Mouse (Mus musculus) embryonic facial prominence, embryonic 15.5 days (tissue): ENCODE measurements around the gene Ms4a1. TPM values are rescaled to one million over a fixed set of nuclear protein-coding genes. Genes with fewer than 3 reads are reported as not detected.
A peak's percentile ranks its signal among the peaks of the same experiment; 100 is the strongest.
"Not testable (repeated sequence)": the region's sequence is repeated elsewhere in the genome, so short reads cannot be mapped to it uniquely, and the experiment has no call there.

Experiments used
- ATAC-seq: fragments of 200-750 bp; cut with Nextera tagmentation; 2 replicates; pipeline ENCODE4 v1.8.0; 2017; ENCODE audit warnings: low read depth, moderate TSS enrichment; ENCODE audit not compliant: insufficient number of reproducible peaks, low FRiP score, low TSS enrichment
- H3K27ac ChIP-seq: fragments of 300-500 bp; sonication (generic); replicated peaks from 2 replicates; pipeline ENCODE4 v1.5.1; 2015; ENCODE audit warnings: mild to moderate bottlenecking, inconsistent platforms
- H3K27me3 ChIP-seq: fragments of 300-500 bp; sonication (generic); 2 replicates; pipeline ENCODE4 v1.6.1; 2015; ENCODE audit warnings: inconsistent platforms
- H3K36me3 ChIP-seq: fragments of 300-500 bp; sonication (generic); 2 replicates; pipeline ENCODE4 v1.6.1; 2015; ENCODE audit warnings: mild to moderate bottlenecking, inconsistent platforms
- H3K4me1 ChIP-seq: fragments of 300-500 bp; sonication (generic); 2 replicates; pipeline ENCODE4 v1.6.1; 2015; ENCODE audit warnings: inconsistent platforms
- H3K4me2 ChIP-seq: fragments of 300-500 bp; sonication (generic); replicated peaks from 2 replicates; pipeline ENCODE4 v1.6.1; 2015; ENCODE audit warnings: mild to moderate bottlenecking, inconsistent platforms
- H3K4me3 ChIP-seq: fragments of 300-500 bp; sonication (generic); replicated peaks from 2 replicates; pipeline ENCODE4 v1.5.1; 2015; ENCODE audit warnings: mild to moderate bottlenecking, inconsistent platforms
- H3K9ac ChIP-seq: fragments of 300-500 bp; sonication (generic); 2 replicates; pipeline ENCODE4 v1.6.1; 2015; ENCODE audit warnings: inconsistent platforms
- H3K9me3 ChIP-seq: fragments of 300-500 bp; sonication (generic); replicated peaks from 2 replicates; pipeline ENCODE4 v1.6.1; 2016; ENCODE audit warnings: inconsistent platforms
- WGBS: fragments of 180-500 bp; shearing (Covaris S2); methylation state at CpG from one replicate; pipeline ENCODE4 v1.1.7; 2015; 5-methylcytosine and 5-hydroxymethylcytosine counted together
- polyA plus RNA-seq: library from polyadenylated mRNA; unstranded; fragments of >200 nt; fragmentation: Nextera tagmentation; extraction: Ambion mirVana; gene quantifications from 2 replicates; pipeline ENCODE4 v1.2.1, GENCODE M21; 2015

Gene Ms4a1
- polyA plus RNA-seq, result not detected in 2 replicates

GRCm38 (mm10) chr19:11266052-11266845 is at the start of gene Ms4a1:
TSS of gene Ms4a1 (minus strand) at chr19:11266241.
- Histone ChIP-seq H3K36me3 (no peaks in the 10 kb centered on the region), H3K9ac (no peak within 1 kb of the TSS), H3K4me3 (no peak within 1 kb of the TSS), H3K9me3 (no peaks in the 10 kb centered on the region), H3K27me3 (no peaks in the 10 kb centered on the region), H3K4me1 (no peaks in the 10 kb centered on the region), H3K27ac (no peak within 1 kb of the TSS), H3K4me2 (no peak within 1 kb of the TSS)
- no peak for ATAC-seq
- 77% methylated on average over 8 of the region's 8 CpGs for WGBS

DNA sequence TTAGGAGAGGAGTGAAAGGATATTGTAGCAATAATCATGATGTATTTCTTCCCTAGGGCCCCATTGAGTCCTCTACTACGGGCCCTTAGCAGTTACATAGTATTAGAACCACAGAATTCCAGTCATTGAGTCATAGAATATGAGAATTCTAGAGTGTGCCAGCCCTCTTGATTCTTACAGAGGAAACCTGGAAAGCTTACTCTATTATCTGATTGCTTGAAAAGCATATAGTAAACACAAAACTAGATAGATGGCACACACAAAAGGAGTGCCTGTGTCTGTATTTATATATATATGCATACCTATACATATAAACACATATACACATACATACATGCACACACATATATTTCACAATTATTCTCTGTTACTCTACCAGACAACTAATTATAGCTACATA is 48.3 kb upstream of the Ms4a1 start, which contains the start of gene Ms4a14:
Gene Ms4a14 (minus strand): TSS at position 101 of the 400 bp plus-strand sequence.
- Histone ChIP-seq H3K4me2 (no peak within 1 kb of the TSS), H3K27me3 (no peaks in the 10 kb centered on the region), H3K9me3 (no peaks in the 10 kb centered on the region), H3K4me1 (no peaks in the 10 kb centered on the region), H3K9ac (no peak within 1 kb of the TSS), H3K36me3 (no peaks in the 10 kb centered on the region), H3K4me3 (no peak within 1 kb of the TSS), H3K27ac (no peak within 1 kb of the TSS)
- WGBS, result 55% methylated on average over 1 of the region's 1 CpGs
- ATAC-seq, result no peak

- Histone ChIP-seq H3K4me3 (no peak overlapping the region), H3K4me2 (no peak overlapping the region), H3K4me1 (no peaks in the 10 kb centered on the region), H3K9ac (no peak overlapping the region), H3K9me3 (no peaks in the 10 kb centered on the region), H3K27ac (no peak overlapping the region), H3K27me3 (no peaks in the 10 kb centered on the region), H3K36me3 (no peaks in the 10 kb centered on the region)
- no peak for ATAC-seq
Observed at GRCm38 (mm10) chr19:11308888-11309287, 42.8 kb upstream of the Ms4a1 start.

GRCm38 (mm10) chr19:11299529-11299928 is 33.5 kb upstream of the Ms4a1 start:
- WGBS, result 39% methylated on average over 4 of the region's 4 CpGs
- H3K27ac ChIP-seq, H3K4me2 ChIP-seq, ATAC-seq, H3K36me3 ChIP-seq, H3K9ac ChIP-seq, H3K27me3 ChIP-seq, H3K4me3 ChIP-seq, H3K4me1 ChIP-seq, H3K9me3 ChIP-seq: not testable (repeated sequence)

GRCm38 (mm10) chr19:11298939-11299338 is 32.9 kb upstream of the Ms4a1 start:
- ATAC-seq, result no peak
- no peak overlapping the region for H3K4me3 ChIP-seq
- WGBS, result 43% methylated on average over 2 of the region's 2 CpGs
- H3K27me3 ChIP-seq, result no peaks in the 10 kb centered on the region
- no peak overlapping the region for H3K9ac ChIP-seq
- H3K27ac ChIP-seq, result no peak overlapping the region
- no peaks in the 10 kb centered on the region for H3K4me1 ChIP-seq
- H3K4me2 ChIP-seq, result no peak overlapping the region
- H3K36me3 ChIP-seq, result no peaks in the 10 kb centered on the region
- no peaks in the 10 kb centered on the region for H3K9me3 ChIP-seq

DNA sequence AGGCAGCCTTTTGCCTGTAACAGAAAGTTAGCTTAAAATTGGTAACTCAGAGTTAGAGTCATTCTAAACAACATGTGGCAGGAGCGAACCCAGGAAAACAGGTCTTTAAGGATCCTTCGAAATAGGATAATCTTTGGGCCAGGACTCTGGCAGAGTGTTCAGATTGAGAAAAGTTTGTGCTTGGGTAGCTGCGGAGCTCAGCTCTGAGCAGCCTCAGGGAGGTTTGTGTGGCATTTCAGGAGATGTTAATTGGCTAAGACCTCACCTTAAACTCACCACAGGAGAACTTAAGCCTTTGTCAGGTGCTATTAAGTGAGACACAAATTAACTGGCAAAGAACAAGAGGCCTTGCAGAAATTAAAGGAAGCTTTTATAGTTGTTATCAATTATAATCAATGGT is 27.6 kb upstream of the Ms4a1 start:
- Histone ChIP-seq H3K4me3 (peak overlapping the region; percentile 41), H3K4me2 (0 out of 2 replicates have a peak overlapping the region, but pooled peaks have one; percentile 51)
- not testable (repeated sequence) for H3K27ac ChIP-seq, H3K27me3 ChIP-seq, H3K4me1 ChIP-seq, ATAC-seq, H3K9me3 ChIP-seq, H3K9ac ChIP-seq, H3K36me3 ChIP-seq
- WGBS, result 14% methylated on average over 3 of the region's 3 CpGs

DNA sequence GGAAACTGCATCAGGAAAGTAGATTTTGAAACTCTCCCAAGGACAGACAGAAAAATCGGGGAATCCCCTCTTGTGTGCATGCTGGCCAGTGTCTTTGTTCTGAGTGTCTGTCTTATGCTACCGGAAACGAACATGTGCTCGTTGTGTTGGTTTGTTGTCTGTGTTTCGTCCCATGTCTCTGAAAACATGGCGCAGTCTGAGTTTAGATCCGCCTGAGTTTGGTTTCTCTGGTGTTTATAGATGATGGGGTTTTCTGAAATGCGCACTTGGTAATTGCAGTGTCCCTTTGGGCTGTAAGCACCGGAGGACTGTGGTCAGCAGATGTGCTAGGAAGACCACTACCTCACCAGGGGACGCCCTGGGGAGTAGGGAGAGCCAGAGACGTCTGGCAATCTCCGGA is 26.9 kb upstream of the Ms4a1 start:
- Histone ChIP-seq H3K9ac (no peak overlapping the region), H3K9me3 (no peaks in the 10 kb centered on the region), H3K27ac (peak overlapping the region; percentile 66), H3K36me3 (no peaks in the 10 kb centered on the region), H3K4me2 (peak overlapping the region; percentile 51), H3K4me1 (no peaks in the 10 kb centered on the region), H3K27me3 (no peaks in the 10 kb centered on the region), H3K4me3 (peak overlapping the region; percentile 41)
- WGBS, result 9% methylated on average over 12 of the region's 12 CpGs
- no peak for ATAC-seq

- ATAC-seq, result no peak
- Histone ChIP-seq H3K9me3 (no peaks in the 10 kb centered on the region), H3K9ac (no peak within 1 kb of the TSS), H3K27ac (no peak within 1 kb of the TSS), H3K36me3 (no peaks in the 10 kb centered on the region), H3K4me2 (no peak within 1 kb of the TSS), H3K27me3 (no peaks in the 10 kb centered on the region), H3K4me3 (no peak within 1 kb of the TSS), H3K4me1 (no peaks in the 10 kb centered on the region)
- WGBS, result 81% methylated on average over 2 of the region's 2 CpGs
Observed at GRCm38 (mm10) chr19:11283773-11284172, 17.7 kb upstream of the Ms4a1 start, which contains the start of gene Ms4a5. TSS of gene Ms4a5 (minus strand) at chr19:11283873.

DNA sequence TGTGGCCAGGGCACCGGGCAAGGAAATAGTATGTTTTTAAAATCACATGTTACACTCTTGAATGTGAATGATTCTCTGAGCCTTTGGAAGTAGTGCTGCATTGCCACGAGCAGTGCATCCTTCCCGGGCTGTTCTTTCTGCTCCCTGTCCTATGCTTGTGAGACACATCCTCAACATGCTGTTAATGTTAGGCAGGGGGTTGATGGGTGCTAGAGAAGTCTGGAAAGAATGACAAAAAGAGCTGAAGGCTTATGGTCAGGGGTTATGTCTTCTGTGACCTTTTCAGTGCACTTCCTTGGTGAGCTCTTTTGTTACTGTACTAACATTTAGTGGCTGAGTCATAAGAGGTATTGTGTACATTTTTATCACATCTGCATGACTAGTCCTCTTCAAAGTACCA is 14.2 kb upstream of the Ms4a1 start:
- no peaks in the 10 kb centered on the region for H3K36me3 ChIP-seq
- no peaks in the 10 kb centered on the region for H3K9me3 ChIP-seq
- H3K4me1 ChIP-seq, result no peaks in the 10 kb centered on the region
- no peak overlapping the region for H3K9ac ChIP-seq
- H3K4me2 ChIP-seq, result no peak overlapping the region
- no peak for ATAC-seq
- H3K27ac ChIP-seq, result no peak overlapping the region
- H3K4me3 ChIP-seq, result no peak overlapping the region
- WGBS, result 75% methylated on average over 3 of the region's 3 CpGs
- no peaks in the 10 kb centered on the region for H3K27me3 ChIP-seq

GRCm38 (mm10) chr19:11276431-11276830 is 10.4 kb upstream of the Ms4a1 start:
- no peak overlapping the region for H3K4me2 ChIP-seq
- no peaks in the 10 kb centered on the region for H3K9me3 ChIP-seq
- no peaks in the 10 kb centered on the region for H3K27me3 ChIP-seq
- H3K9ac ChIP-seq, result no peak overlapping the region
- WGBS, result 56% methylated on average over 5 of the region's 5 CpGs
- no peak overlapping the region for H3K4me3 ChIP-seq
- no peak for ATAC-seq
- H3K4me1 ChIP-seq, result no peaks in the 10 kb centered on the region
- H3K36me3 ChIP-seq, result no peaks in the 10 kb centered on the region
- no peak overlapping the region for H3K27ac ChIP-seq

DNA sequence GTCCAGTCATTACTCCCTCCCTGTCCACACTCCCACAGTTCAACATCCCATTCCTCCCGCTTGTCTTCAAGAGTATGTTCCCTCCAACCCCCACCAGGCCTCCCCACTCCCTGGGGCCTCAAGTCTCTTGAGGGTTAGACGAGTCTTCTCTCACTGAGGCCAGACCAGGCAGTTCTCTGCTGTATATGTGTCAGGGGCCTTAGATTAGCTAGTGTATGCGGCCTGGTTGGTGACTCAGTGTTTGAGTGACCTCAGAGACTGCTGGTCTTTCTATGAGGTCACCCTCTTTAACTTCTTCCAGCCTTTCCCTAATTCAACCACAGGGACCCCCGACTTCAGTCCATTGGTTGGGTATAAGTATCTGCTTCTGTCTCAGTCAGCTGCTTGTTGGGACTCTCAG is 915 bp upstream of the Ms4a1 start:
- H3K4me1 ChIP-seq, result no peaks in the 10 kb centered on the region
- no peaks in the 10 kb centered on the region for H3K9me3 ChIP-seq
- no peak overlapping the region for H3K27ac ChIP-seq
- H3K4me3 ChIP-seq, result no peak overlapping the region
- H3K36me3 ChIP-seq, result no peaks in the 10 kb centered on the region
- H3K27me3 ChIP-seq, result no peaks in the 10 kb centered on the region
- H3K4me2 ChIP-seq, result no peak overlapping the region
- 69% methylated on average over 4 of the region's 4 CpGs for WGBS
- H3K9ac ChIP-seq, result no peak overlapping the region
- no peak for ATAC-seq

DNA sequence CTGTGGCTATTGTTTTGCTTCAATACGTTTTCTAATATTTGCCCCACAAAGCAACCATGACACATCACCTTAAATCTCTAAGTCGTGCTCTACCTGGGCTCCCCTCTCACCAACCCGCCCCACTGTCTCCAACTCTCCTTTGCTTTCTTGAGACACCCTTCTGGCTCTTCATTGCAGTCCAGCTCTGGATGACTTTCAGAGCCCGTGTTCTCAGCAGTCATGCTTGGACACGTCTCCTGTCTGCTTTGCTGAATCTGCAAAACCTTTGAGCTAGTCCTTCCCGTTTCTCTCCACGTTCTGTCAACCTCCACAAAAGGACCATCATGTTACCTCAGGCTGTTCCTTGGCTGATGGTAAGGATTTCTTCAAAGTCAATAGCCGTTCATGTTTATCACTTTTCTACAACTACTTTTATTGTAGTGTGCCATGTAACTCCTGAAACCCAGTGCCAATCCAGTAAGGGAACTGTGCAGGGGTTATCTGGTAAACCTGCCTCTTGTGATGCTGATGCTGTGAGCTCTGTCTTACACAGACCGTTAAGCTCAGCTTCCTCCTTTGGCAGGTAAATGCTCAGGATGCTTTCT is 1.3 kb downstream of the Ms4a1 start:
- no peak for ATAC-seq
- no peak overlapping the region for H3K4me2 ChIP-seq
- 68% methylated on average over 9 of the region's 9 CpGs for WGBS

More for the DNA sequence above, 1.3 kb downstream of the Ms4a1 start:
- H3K27ac ChIP-seq, result no peak overlapping the region
- no peaks in the 10 kb centered on the region for H3K27me3 ChIP-seq
- H3K9ac ChIP-seq, result no peak overlapping the region
- no peaks in the 10 kb centered on the region for H3K9me3 ChIP-seq
- H3K36me3 ChIP-seq, result no peaks in the 10 kb centered on the region
- H3K4me3 ChIP-seq, result no peak overlapping the region
- H3K4me1 ChIP-seq, result no peaks in the 10 kb centered on the region
